Mouse (Mus musculus): ENCODE measurements around the gene Commd1.

DNA sequence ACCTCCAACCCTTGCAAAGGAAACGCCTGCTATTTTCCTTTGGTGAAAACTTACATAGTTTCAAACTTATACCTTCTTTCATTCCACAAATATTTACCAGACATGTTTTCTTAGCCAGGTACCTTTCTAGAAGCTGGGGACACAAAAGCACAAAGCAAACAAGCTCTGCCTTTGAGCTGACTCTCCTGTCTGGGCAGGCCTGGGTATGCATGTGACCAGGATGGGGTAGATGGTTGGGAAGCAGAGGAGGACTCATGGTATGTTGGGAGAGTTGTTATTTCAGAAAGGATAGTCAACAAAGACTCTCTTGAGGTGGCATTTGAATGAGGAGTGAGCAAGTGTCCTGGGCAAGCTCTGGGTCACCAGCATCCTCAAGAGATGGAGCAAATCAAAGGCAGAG, 30.9 kb upstream of the Commd1 start:
- TF ChIP-seq TAL1 (IDR thresholded peaks at IDR 0.05; ENCODE audit: low read length) (no peak), GATA1 (IDR thresholded peaks at IDR 0.05; ENCODE audit: low read length) (no peak)

Data from erythroblast, embryonic 14.5 days (primary cell).